Mouse (Mus musculus): Measurements from ENCODE around the gene Tcl1b4.

The Tcl1b4 gene

GRCm38 (mm10) chr12:105248763-105249233 is 47.0 kb downstream of the Tcl1b4 start:
- DNase-seq (ENCODE audit: low read depth, low spot score), result peak; percentile 72

GRCm38 (mm10) chr12:105253796-105254195 is 52.0 kb downstream of the Tcl1b4 start:
- DNase-seq (ENCODE audit: low read depth, low spot score), result no peak
